Mouse (Mus musculus): ENCODE data around the gene Ubxn7. TPM values are rescaled to one million over a fixed set of nuclear protein-coding genes. Genes with fewer than 3 reads are reported as not detected.

The Ubxn7 gene
- total and polyA plus RNA-seq, 3 experiments = 1.8 to 73.3 (median 44.2) TPM

GRCm38 (mm10) chr16:32382901-32383300 is 50.8 kb downstream of the Ubxn7 start:
- no peak for DNase-seq

- no peak for DNase-seq
Observed at GRCm38 (mm10) chr16:32384885-32385284, 52.8 kb downstream of the Ubxn7 start.

DNA sequence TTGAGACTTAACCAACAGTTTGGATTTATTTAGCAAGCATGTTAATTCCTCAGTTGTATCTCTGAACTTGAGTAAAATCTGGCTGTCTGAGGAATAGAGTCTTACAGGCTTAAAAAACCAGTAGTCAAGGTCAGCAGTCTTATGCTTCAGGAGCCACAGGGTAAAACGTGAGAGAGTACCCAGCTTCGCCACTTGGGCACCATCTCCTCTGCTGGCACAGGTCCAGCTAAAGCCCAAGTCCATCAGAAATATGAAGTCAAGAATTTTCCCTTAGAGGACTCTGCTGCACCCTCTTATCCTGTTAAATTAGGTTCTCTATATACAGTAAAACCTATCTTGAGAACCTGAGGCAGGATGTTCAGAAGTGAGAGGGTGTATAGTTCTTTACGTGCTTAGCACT is 54.8 kb downstream of the Ubxn7 start:
- DNase-seq = no peak

GRCm38 (mm10) chr16:32389049-32389448 is 57.0 kb downstream of the Ubxn7 start:
- DNase-seq = no peak

DNA sequence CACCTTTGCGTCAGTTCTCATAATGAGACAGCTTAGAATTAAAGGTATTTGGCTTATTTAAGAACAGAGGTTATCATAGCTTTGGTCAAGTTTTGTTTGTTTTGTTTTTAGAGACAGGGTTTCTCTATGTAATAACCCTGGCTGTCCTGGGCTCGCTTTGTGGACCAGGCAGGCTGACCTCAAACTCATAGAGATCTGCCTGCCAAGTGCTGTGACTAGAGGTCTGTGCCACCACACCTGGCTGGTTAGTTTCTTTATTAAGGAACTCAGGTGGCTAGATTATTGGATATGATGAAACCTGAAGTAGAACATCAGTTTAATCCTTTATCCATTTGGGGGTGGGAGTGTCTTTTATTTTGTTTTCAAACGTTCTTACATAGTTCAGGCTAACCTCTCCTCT is 57.8 kb downstream of the Ubxn7 start:
- DNase-seq = no peak

DNA sequence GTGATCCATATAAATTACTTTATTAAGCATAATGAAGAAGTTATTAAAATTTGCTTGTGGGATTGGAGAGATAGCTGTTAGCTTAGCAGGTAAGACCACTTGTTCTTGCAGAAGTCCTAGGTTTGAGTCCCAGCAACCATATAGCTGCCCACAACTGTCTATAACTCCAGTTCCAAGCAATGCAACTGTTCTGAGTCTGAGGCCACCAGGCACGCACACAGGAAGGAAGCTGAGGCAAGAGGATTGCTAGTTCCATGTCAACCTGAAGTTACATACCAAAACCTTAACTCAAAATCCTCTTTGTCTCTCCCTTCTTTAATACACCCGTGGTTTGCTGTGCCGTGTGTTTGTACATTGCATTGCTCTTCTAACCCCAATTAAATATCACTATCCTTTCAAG is 58.8 kb downstream of the Ubxn7 start:
- no peak for DNase-seq

GRCm38 (mm10) chr16:32395679-32396540 is 63.9 kb downstream of the Ubxn7 start:
- DNase-seq = no peak

DNA sequence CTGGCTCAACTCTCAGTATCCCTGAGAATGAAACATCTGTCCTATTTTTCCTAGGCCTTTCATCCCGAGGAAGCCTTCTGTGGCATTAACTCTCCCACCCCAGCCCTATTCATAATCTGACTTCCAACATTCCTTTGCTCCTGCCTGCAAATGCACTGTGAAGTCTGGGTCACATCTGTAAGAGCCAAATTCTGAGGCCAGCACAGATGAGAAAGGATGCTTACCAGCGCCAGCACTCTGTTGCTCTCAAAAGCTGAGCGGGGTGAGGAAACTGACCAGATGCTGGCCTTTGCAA is 64.4 kb downstream of the Ubxn7 start:
- DNase-seq = no peak

DNA sequence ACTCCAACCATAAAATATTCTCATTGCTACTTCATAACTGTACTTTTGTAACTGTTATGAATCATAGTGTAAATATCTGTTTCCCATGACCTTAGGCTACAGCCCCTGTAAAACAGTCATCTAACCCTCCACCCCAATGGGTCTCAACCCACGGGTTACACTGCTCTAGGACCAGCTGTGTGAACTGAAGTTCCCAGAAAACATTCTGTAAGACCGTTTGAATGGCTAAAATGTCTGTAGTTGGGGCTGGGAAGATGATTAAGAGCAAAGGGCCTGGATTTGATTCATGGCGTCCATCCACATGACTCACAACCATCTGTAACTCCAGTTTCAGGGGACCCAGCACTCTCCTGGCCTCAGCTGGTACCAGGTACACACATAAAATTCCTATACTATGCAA is 66.1 kb downstream of the Ubxn7 start:
- peak; percentile 65 for DNase-seq

- peak; percentile 40 for DNase-seq
Observed at GRCm38 (mm10) chr16:32400267-32400666, 68.2 kb downstream of the Ubxn7 start, which contains the start of gene Tm4sf19. Gene Tm4sf19 (plus strand): TSS chr16:32400506.

- DNase-seq = no peak
Observed at GRCm38 (mm10) chr16:32401335-32401965, 69.4 kb downstream of the Ubxn7 start.

DNA sequence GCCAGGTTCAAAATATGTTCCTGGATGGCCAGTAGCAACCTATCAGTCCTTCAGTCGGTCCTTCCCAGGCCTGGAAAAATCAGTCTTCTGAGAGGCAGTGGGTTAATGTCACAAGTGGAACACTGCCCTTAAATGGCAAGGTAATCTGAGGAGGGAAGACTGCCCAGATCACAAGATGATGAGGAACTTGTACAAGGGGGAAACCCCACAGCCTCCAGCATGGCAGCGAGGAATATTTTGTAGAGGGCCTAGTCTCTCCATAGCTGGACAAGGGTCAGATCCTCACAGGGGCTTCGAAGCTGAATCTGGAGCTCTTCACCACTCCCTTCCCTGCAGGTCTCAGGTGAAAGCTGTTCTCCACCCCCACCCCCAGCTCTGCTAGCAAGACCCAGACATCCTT is 70.8 kb downstream of the Ubxn7 start:
- DNase-seq = no peak

DNA sequence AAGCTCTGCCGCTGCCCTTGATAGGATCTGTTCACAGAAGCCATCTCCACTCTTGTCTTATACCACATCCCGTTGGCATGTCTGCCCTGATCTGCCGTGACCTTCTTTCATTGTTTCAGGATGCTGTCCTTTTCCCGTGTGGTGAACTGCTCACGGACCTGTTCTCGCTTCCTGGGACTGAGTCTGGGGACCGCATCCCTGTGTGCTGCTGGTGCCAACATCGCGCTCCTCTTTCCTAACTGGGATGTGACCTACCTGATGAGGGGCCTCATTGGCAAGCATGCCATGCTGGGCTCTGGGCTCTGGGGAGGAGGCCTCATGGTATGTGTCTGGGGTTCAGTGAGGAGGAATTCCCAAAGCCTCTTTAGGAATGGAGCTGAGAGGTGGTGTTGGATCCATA is 73.7 kb downstream of the Ubxn7 start:
- no peak for DNase-seq

- no peak for DNase-seq
Observed at GRCm38 (mm10) chr16:32406671-32407070, 74.6 kb downstream of the Ubxn7 start.

DNA sequence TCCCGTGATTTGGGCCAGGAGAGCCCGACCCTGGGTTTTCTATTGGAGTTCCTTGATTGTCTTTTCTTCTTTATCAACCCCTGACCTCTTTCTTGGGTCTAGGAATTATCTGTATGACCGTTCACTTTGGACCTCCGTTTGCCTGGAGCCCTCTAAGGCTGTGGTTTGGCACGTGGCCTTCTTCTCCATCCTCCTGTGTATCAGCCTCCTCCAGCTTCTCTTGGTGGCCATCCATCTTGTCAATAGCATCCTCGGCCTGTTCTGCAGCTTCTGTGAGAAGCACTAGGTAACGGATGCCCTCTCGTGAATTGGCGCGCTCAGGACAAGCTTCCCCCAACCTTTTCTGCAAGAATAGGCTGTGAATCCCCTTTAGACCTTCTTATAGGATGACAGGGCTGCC is 75.7 kb downstream of the Ubxn7 start:
- no peak for DNase-seq

DNA sequence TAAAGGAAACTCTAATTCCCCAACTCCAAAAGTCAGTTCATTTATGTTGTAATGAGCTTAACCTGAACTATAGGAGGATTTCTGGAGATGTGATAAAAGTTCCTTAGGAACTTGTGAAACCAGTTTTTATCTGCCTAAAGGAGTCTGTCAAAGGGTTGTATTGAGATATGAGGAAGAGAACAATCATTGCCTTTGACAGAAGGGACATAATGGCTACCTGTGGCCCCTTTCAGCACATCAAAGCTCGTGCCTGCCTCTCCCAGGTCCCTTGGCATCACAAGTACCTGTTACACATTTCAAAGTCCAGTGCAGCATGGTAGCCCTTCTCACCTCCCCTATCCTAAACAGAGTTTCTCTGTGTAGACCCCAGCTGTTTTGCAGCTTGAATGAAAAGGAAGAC is 85.4 kb downstream of the Ubxn7 start:
- no peak for DNase-seq

DNA sequence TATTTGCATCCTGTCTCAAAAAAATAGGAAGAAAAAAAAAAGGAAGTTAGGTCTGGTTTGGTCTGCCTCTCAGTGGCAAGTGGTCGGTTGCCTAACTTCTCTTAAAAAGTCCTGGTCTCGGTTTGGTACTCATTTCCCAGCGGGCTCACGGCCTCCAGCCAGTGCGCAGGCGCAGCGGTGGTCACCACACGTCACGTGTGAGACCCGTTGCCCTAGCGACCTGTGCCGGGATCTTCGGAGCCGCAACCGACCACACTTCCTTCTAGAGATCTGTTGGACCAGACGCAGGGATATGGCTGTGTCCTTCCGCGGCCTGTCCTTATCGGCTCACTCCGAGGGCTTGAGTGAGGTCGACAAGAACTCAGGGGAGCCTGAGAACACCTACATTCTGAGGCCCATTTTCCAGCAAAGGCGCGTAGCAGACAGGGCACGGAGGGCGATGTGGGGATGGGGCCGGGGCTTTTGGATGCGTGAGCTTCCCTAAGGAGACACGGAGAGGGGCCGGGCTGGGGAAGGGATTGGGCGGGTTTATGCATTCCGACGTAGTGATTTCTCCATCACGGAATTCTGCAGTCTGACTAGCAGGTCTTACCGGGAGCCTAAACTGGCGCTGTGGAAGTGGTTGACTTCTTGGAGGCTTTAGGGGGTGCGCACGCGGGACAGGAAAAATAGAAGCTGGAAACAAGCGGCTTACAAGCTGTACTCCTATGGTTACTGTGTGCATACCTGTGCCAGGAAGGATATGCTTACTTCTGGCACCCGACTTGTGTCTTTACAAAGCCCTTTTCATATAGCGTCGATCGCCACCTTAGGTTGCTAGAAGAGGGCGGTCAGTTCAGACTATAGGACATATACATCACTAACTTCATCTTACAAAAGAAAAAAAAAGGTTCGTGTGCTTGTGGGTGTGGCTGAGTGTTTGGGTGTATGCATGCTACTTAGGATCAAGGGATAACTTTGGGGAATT is 87.7 kb downstream of the Ubxn7 start, which contains the start of gene Tctex1d2:
Gene Tctex1d2 (plus strand): TSS at position 186 of the 967 bp plus-strand sequence.
- DNase-seq = peak; percentile 96

DNA sequence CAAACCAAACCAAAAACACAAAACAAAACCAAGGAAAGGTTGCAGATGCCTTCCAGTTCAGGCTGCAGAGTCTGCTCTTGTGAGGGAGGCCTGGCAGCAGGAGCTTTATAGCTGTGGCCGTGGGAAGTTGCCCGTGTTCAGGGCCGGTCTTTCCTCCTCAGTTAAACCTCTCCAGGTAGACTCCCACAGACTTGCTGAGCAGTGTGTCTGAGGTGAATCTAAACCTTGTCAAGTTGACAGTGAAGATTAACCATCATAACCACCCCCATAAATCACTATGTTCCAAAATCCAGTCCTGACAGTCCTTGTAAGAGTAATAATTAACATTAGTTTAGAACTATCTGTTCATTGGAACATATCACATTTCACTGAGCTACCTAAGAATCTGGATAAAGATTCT is 95.4 kb downstream of the Ubxn7 start:
- DNase-seq = no peak

DNA sequence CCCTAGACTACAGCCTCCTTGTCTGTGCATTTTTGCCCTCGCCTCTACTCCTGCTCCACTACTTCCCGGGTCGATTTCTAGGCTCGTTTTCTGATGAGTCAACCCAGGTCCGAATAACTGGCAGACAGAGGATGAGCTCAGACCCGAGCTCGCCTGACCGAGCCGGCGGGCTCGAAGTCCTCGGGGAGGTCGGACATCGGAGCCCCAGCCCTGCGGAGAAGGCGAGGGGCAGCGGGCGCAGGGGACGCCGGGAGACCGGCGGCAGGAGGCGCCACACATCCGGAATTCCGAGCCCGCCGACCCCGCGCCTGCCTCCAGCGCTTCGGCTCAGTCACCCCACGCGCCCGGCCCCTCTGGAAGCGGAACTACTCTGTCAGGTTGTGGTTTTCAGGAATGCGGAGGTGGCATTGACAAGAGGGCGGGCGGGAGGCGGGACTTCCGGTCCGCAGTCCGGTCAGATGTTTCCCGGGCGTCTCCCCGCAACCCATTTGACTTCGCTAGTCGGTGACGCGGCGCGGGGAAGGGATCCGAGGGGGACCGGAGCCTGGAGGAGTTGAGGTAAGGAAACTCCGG is 98.5 kb downstream of the Ubxn7 start, which contains the start of gene Pcyt1a:
Gene Pcyt1a (plus strand): TSS at position 448 of the 573 bp plus-strand sequence.
- peak; percentile 94 for DNase-seq

GRCm38 (mm10) chr16:32431047-32431591 is 99.1 kb downstream of the Ubxn7 start:
- DNase-seq = no peak

- no peak for DNase-seq
Observed at GRCm38 (mm10) chr16:32431926-32432325, 99.9 kb downstream of the Ubxn7 start.

GRCm38 (mm10) chr16:32433138-32433537 is 101.1 kb downstream of the Ubxn7 start:
- no peak for DNase-seq
